Mouse (Mus musculus): ENCODE results near the gene Naglu.

DNA sequence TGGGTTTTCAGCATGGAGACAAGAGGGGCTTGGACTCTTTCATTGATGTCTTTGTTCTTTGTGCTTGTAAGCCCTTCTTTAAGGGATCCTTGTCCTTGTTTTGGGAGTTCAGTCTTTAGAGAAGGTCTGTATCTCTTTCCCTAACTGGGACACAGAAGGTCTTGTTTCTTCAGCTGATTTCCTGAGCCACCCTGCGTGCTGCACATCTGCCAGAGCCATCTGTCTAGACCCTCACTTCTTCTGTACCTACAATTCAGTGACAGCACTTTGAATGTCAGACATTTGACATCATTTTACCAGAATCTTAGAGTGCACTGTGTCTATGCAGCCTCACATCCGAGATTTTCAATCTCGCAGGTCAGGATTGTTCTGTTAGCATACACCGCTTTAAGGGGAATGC is 24.0 kb upstream of the Naglu start:
- TF ChIP-seq CTCF (IDR thresholded peaks at IDR 0.05) (no peak), EP300 (IDR thresholded peaks at IDR 0.05) (no peak)

Measured in lung, postnatal 0 days (tissue).